Mouse (Mus musculus) cerebellum, adult (tissue): ENCODE measurements around the gene Cd101.

Source experiments
- ATAC-seq: cut with Nextera tagmentation; 2 replicates; pipeline ENCODE4 v1.9.2; 2017; ENCODE audit warnings: mild to moderate bottlenecking, moderate library complexity, mixed read lengths; ENCODE audit not compliant: insufficient number of reproducible peaks, low FRiP score, low TSS enrichment

Cd101 gene

DNA sequence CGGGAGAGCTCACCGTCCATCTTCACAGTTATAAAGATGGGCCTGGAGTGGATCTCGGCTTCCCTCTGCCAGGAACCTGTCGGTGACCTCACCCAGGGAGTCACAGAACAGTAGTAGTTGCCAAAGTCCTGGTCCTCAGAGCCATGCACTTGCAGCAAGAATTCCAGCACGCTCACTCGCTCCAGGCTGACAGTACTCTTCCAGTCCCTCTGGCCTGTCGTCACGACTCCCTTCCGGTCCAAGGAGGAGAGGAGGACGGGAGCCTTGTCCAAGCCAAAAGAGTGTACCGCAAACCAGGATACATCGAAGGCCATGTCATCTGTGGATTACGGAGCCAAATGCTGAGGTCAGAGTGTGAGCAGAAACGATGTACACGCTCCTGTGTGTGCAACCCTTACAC lies 16.1 kb upstream of the Cd101 start:
- no peak for ATAC-seq

- no peak for ATAC-seq
Measured at GRCm38 (mm10) chr3:101044686-101045085, 15.3 kb upstream of the Cd101 start.

DNA sequence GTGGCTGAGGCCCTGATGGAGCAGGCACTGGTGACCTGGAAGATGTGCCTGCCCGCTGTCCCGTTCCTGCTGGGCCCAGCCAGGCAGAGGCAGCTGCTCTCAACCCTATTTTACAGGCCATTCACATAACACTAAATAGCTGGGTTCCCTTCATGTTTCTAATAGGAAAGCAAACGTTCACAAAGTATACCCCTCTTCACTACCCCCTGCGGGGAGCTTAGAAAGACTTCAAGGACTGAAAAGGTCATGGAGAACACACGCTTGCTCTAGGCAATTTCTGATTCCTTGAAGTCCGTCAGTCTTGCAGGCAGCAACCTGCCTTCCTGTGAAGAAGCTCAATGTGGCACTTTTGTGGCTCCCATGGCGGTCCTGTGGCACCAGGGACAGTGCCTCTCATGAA lies 12.6 kb upstream of the Cd101 start:
- no peak for ATAC-seq

DNA sequence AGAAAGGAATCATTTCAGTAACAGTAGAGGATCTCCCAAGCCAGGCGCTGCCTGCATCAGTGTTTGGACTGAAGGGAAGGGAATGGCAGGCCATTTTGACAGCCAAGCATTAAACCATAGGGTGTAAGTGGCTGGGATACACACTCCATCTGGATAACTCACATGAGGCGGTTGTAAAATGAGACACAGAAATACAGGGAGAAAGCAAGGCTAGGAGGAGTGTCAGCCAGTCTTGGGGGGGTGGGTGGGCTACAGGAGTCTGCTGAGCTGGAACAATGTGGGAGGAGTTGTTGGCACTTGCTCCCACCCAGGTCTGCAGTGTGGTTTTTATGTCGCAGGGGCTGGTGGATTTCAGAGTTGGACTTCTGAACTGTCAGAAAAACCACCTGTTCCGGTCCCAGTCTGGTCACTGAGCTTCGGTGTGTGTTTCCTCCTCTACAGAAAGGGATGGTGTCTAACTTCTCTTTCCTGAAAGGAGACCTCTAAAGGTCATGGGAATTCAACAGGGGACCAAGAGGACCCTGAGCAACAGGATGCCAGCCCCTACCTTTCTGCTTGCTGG lies 8.7 kb upstream of the Cd101 start:
- ATAC-seq = no peak

DNA sequence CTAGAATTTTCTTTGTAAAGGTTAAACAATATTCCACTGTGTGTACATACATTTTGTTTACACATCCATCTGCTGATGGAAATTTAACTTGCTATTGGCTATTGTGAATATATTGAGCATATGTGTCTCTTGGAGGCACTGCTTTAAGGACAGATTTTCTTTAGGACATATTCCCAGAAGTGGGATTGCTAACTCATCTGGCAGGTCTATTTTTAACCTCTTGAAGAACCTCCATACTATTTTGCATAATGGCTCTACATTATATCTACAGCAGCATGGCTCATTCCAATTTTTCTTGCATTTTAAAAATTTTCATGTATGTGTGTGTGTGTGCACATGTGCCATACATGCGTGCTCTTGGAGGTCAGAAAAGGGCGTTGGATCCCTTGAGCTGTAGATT lies 6.6 kb upstream of the Cd101 start:
- no peak for ATAC-seq

DNA sequence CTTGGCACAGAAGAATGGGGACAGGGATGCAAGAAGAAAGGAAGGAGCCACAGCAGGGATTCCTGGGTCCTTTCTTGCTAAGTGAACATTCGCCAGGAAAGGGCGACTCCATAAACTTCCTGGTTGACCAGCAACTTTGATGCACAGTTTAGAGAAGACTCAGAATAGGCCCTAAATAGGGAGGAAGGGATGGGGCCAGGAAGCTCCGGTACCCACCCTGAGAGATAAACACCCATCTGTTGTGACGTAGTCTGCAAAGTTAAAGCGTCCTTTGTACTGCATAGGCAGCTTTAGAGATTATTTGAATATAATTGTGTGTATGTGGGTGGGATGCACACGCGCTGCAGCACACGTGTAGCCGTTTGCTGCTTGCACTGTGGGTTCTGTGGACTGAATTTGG lies 5.2 kb upstream of the Cd101 start:
- no peak for ATAC-seq

GRCm38 (mm10) chr3:101033644-101034043 lies 4.3 kb upstream of the Cd101 start:
- no peak for ATAC-seq

- no peak for ATAC-seq
Measured at GRCm38 (mm10) chr3:101031456-101032142, 2.2 kb upstream of the Cd101 start.

- no peak for ATAC-seq
Measured at GRCm38 (mm10) chr3:101030630-101031029, 1.3 kb upstream of the Cd101 start.

DNA sequence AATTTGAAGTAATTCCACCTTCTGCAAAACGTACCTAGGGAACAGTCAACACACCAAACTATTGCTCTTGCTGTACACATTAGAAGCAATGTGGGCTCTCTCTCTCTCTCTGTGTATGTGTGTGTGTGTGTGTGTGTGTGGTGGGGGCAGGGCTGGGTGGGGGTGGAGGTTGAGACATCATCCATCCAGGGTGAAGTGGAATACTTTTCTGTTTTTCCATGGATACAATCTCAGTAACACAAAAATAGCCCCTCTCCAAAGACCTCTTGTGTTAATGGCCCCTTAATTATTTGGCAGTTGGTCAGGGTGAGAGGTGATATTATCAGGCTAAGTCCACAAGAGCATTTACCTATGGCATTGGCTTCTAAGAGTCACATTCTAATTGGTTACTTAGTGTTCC lies 2.6 kb downstream of the Cd101 start:
- ATAC-seq = no peak

GRCm38 (mm10) chr3:101022967-101023366 lies 6.4 kb downstream of the Cd101 start:
- no peak for ATAC-seq

- no peak for ATAC-seq
Measured at GRCm38 (mm10) chr3:101021481-101022051, 7.8 kb downstream of the Cd101 start.

DNA sequence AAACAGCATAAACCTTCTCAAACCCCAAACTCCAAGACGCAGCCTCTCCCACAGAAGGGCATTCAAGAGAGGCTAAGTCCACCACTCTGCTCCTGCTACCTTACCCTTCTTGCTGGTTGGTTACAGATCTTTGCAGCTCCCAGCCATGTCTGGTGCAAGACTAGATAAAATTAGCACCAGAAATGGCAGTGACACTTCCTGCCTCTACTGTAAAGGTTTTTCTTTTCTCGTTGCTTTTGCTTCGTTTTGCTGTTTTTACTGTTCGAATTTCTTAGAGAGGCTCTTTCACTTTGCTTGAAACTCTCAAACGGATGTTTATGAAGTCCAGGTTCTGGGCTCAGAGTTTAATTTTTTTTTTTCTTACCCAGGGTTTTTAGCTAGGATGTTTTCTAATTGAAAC lies 8.3 kb downstream of the Cd101 start:
- ATAC-seq = no peak

GRCm38 (mm10) chr3:101018494-101018893 lies 10.9 kb downstream of the Cd101 start:
- no peak for ATAC-seq

DNA sequence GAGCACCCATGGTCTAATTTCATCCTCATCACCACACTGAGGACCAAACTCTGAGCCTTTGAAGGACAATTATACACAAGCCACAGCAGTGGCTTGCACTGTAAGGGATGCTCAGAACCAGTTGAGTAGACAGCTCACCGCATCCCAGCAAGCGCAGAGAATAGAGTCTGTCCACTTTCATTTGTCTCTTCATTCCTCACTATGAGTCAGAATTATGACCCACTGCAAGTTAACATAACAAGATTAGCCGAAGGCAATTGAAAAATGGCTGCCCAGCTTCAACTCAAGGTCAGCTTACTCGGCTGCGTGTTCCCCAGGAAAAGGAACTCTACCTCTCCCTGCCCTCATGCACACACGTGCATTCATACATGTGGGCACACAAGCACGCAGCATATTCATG lies 13.3 kb downstream of the Cd101 start:
- ATAC-seq = no peak

DNA sequence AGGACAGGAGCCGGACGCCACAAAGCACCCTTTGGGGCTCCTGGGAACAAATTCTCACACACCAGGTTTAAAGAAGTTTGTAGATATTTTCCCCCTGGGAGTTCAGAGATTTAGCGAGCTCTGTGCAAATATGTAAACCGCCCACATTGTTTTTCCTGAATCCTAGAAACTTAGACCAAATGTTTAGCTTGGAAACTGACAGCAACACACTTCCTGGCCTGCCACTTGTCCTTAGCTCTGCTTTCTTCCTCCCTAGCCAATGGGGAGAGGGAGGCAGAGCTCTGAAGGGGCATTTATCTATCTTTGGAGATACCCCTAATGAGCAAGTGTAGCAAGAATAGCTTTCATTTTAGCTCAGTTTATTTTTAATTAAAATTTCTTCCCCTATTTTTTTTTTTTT lies 14.1 kb downstream of the Cd101 start:
- ATAC-seq = no peak

DNA sequence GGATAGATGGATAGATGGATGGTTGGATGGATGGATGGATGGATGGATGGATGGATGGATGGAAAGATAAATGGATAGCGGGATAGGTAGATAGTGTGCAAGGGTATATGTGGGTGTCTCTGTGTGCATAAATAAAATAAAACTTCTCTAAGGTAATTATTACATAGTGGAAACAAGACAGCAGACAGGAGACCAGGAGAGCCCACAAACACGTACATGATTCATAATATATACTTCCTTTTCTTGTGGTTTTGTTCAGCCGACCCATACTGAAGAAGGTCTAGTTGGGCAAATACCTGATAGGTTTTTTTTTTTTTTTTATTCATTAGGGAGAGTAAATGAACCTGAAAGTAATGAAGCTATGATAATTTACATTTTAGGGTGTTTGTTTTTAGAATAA lies 15.8 kb downstream of the Cd101 start:
- no peak for ATAC-seq

- ATAC-seq = no peak
Measured at GRCm38 (mm10) chr3:101013005-101013404, 16.4 kb downstream of the Cd101 start.

GRCm38 (mm10) chr3:101012597-101012996 lies 16.8 kb downstream of the Cd101 start:
- no peak for ATAC-seq

DNA sequence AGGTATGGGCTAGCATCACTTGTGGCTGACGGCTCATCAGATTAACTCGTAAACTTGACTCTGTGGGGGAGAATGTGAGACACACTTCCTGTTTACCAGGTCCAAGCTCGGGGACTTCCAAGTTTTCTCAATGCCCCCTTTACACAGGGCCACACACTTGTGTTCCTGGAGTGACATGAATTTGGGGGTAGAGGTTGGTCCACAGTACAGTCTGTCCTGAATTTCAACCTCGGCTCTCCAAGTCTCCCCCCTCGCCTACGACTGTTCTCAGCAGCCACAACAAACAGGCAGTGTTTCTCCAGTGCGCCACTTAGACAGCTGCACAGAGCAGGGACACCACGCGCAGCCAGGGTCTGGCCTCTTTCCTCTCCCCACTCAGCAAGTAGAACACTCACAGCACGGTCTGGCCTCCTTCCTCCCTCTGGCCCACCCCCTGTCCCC lies 17.2 kb downstream of the Cd101 start:
- 0 out of 2 replicates have a peak, but pooled peaks have one; percentile 13 for ATAC-seq

- no peak for ATAC-seq
Measured at GRCm38 (mm10) chr3:101011203-101011600, 18.2 kb downstream of the Cd101 start.

- ATAC-seq = no peak
Measured at GRCm38 (mm10) chr3:101010589-101011202, 18.7 kb downstream of the Cd101 start.
